ENCODE assay signal across 8 mouse cellular contexts in the genomic region with DNA sequence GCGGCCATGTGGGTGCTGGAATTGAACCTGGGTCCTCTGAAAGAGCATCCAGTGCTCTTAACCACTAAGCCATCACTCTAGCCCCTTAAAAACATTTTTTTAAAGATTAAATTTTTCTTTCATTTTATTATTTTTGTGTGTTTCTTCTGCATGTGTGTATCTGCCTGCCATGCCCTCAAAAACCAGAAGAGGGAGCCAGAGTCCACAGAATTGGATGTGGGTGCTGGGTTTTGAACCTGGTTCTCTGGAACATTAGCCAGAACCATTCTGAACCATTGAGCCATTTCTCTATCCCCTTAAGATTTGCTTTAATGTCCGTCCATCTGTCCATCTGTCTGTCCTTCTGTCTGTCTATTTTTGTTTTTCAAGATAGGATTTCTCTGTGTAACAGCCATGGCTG. TPM values are rescaled to one million over a fixed set of nuclear protein-coding genes. Genes with fewer than 3 reads are reported as not detected.
A peak's percentile ranks its signal among the peaks of the same experiment; 100 is the strongest.
DNase-seq lines count a peak whose midpoint lies in the region; ATAC-seq lines count a peak whose summit lies in the region.

No protein-coding gene starts in this region.

- DNase-seq in cerebellum, adult 9-10 months = peak; percentile 31
- DNase-seq in cerebellum, adult 8-10 months = no peak
- peak; percentile 60 to 61 for DNase-seq in layer of hippocampus, postnatal 10 days (ENCODE audit: low spot score in 2 of 2)
- DNase-seq in layer of hippocampus, adult 9-10 months (ENCODE audit: low spot score) = no peak
- peak; percentile 46 for DNase-seq in adrenal gland, postnatal 25 days
- peak; percentile 88 for DNase-seq in induced T-regulatory cell, adult 2 months (ENCODE audit: low read depth)
- no peak for DNase-seq in layer of hippocampus, adult 11-12 months (ENCODE audit: low spot score)

- ATAC-seq in neutrophil, adult 5-6 weeks (ENCODE audit: extremely low read depth, insufficient number of reproducible peaks, low FRiP score, poor library complexity, severe bottlenecking) = peak; percentile 52; the same call in 1 of the 2 replicates

RNA-seq across cellular contexts. Expression of gene Pfkfb4, which starts 11.6 kb away (rescaled TPM):
- total RNA-seq in layer of hippocampus, postnatal 10 days (2021) = 10 to 100 TPM; 20.9 to 26.7 TPM
- 4.5 and 6.5 TPM in 2 replicates for total RNA-seq in adrenal gland, postnatal 25 days (2021)
- total RNA-seq in neutrophil, adult 5-6 weeks (2017) = 147 and 153 TPM in 2 replicates

RNA-seq across cellular contexts. Expression of gene Ucn2, which starts 17.4 kb away (rescaled TPM):
- under 1 TPM in 1 of 2 experiments, not detected in 1; 0.41 TPM for total RNA-seq in layer of hippocampus, postnatal 10 days (2021)
- 0.82 TPM in 1 of 2 replicates, not detected in the other for total RNA-seq in adrenal gland, postnatal 25 days (2021)
- total RNA-seq in neutrophil, adult 5-6 weeks (2017) = 0.49 TPM in 1 of 2 replicates, not detected in the other

RNA-seq across cellular contexts. Expression of gene Shisa5, which starts 35.2 kb away (rescaled TPM):
- total RNA-seq in layer of hippocampus, postnatal 10 days (2021) = 10 to 100 TPM; 37.7 to 47.2 TPM
- total RNA-seq in adrenal gland, postnatal 25 days (2021) = 119 TPM in 2 replicates
- 1,927 and 2,078 TPM in 2 replicates for total RNA-seq in neutrophil, adult 5-6 weeks (2017)

RNA-seq across cellular contexts. Expression of gene Col7a1, which starts 49.8 kb away (rescaled TPM):
- 1 to 10 TPM; 3.9 to 4.8 TPM for total RNA-seq in layer of hippocampus, postnatal 10 days (2021)
- 3.5 and 6.3 TPM in 2 replicates for total RNA-seq in adrenal gland, postnatal 25 days (2021)
- 2.0 and 2.3 TPM in 2 replicates for total RNA-seq in neutrophil, adult 5-6 weeks (2017)

RNA-seq across cellular contexts. Expression of gene Trex1, which starts 56.3 kb away (rescaled TPM):
- total RNA-seq in layer of hippocampus, postnatal 10 days (2021) = 10 to 100 TPM; 11.9 to 13.2 TPM
- 18.8 and 23.3 TPM in 2 replicates for total RNA-seq in adrenal gland, postnatal 25 days (2021)
- 28.9 and 29.1 TPM in 2 replicates for total RNA-seq in neutrophil, adult 5-6 weeks (2017)

Comparison
In these comparisons a context has a peak if more than half of its experiments do, and no peak if none do; other contexts are left out.
1. DNase-seq: peak in cerebellum, adult 9-10 months (single experiment), layer of hippocampus, postnatal 10 days (2 of 2), adrenal gland, postnatal 25 days (single experiment) and induced T-regulatory cell, adult 2 months (single experiment); none in cerebellum, adult 8-10 months (single experiment), layer of hippocampus, adult 9-10 months (single experiment) and layer of hippocampus, adult 11-12 months (single experiment).
2. RNA of gene Shisa5, which starts 35.2 kb away (total RNA-seq): 1,927 to 2,078 TPM in neutrophil, adult 5-6 weeks; 119 TPM in adrenal gland, postnatal 25 days and 37.7 to 47.2 TPM in layer of hippocampus, postnatal 10 days; every median in the first group is over 10 times any median in the second.